Mouse (Mus musculus) CH12.LX (cell line): ENCODE data around the gene Aldh5a1. TPM values are rescaled to one million over a fixed set of nuclear protein-coding genes. Genes with fewer than 3 reads are reported as not detected.

Source experiments
- DNase-seq: peaks from one replicate; pipeline ENCODE4 v3.0.0-alpha.2; 2013; ENCODE audit errors: extremely low read depth
- H3K27ac ChIP-seq: 2 replicates; pipeline ENCODE4 v1.5.1; 2012; ENCODE audit warnings: low read depth, mild to moderate bottlenecking, control low read depth, moderate library complexity; ENCODE audit not compliant: insufficient read depth
- H3K27me3 ChIP-seq: replicated peaks from 2 replicates; pipeline ENCODE3; 2012; ENCODE audit warnings: inconsistent platforms
- H3K36me3 ChIP-seq, 2 experiments: replicated peaks in 1 of 2; 2 replicates each; pipeline versions ENCODE3 to v1.6.1; 2012; ENCODE audit warnings: inconsistent platforms in 1 of 2, low read length in 1 of 2, mild to moderate bottlenecking in 1 of 2, mixed read lengths in 1 of 2, moderate library complexity in 1 of 2; ENCODE audit not compliant: control insufficient read depth in 1 of 2, insufficient read depth in 1 of 2
- H3K4me1 ChIP-seq, 2 experiments: 2 replicates each; pipeline ENCODE4 v1.6.1; 2012; ENCODE audit warnings: inconsistent platforms in 1 of 2, moderate library complexity in 1 of 2; ENCODE audit not compliant: insufficient read depth in 2 of 2, control insufficient read depth in 1 of 2
- H3K4me2 ChIP-seq: 2 replicates; pipeline ENCODE4 v1.6.1; 2012; ENCODE audit warnings: low read depth, mild to moderate bottlenecking, control low read depth; ENCODE audit not compliant: poor library complexity, insufficient read depth, severe bottlenecking
- H3K4me3 ChIP-seq, 3 experiments: fragments of 150-350 bp in 1 of 3; sonication (generic) in 1 of 3; replicated peaks in 1 of 3; 2 replicates each; pipeline versions ENCODE3 to v1.5.1; 2011 to 2012; ENCODE audit warnings: low read depth in 2 of 3, low read length in 2 of 3, mild to moderate bottlenecking in 2 of 3, moderate library complexity in 2 of 3, control low read depth in 1 of 3, improper control_type of control experiment in 1 of 3, inconsistent platforms in 1 of 3, mixed read lengths in 1 of 3; ENCODE audit not compliant: poor library complexity in 1 of 3
- H3K79me2 ChIP-seq: replicated peaks from 2 replicates; pipeline ENCODE4 v1.6.1; 2012; ENCODE audit warnings: mild to moderate bottlenecking, moderate library complexity; ENCODE audit not compliant: control insufficient read depth, poor library complexity, insufficient read depth, severe bottlenecking; ENCODE audit errors: extremely low read depth
- H3K9ac ChIP-seq: 2 replicates; pipeline ENCODE4 v1.6.1; 2012; ENCODE audit warnings: low read depth, mild to moderate bottlenecking, control low read depth, moderate library complexity; ENCODE audit not compliant: insufficient read depth
- H3K9me3 ChIP-seq: replicated peaks from 2 replicates; pipeline ENCODE3; 2012; ENCODE audit warnings: low read length, inconsistent platforms, mixed read lengths
- BHLHE40 ChIP-seq: IDR thresholded peaks from 2 replicates; pipeline ENCODE4 v1.6.1; 2011; ENCODE audit warnings: mild to moderate bottlenecking, low read depth, low read length, improper control_type of control experiment
- CHD1 ChIP-seq: IDR thresholded peaks from 2 replicates; pipeline ENCODE4 v1.6.1; 2012; ENCODE audit warnings: low read depth, low read length, improper control_type of control experiment, inconsistent platforms
- CHD2 ChIP-seq: IDR thresholded peaks from 2 replicates; pipeline ENCODE4 v1.6.1; 2011; ENCODE audit warnings: low read length, improper control_type of control experiment
- ELF1 ChIP-seq: IDR thresholded peaks from 2 replicates; pipeline ENCODE4 v1.6.1; 2014; ENCODE audit warnings: low read depth, mild to moderate bottlenecking, inconsistent platforms, low read length, improper control_type of control experiment
- EP300 ChIP-seq: IDR thresholded peaks from 2 replicates; pipeline ENCODE4 v1.6.1; 2011; ENCODE audit warnings: low read length, improper control_type of control experiment
- ETS1 ChIP-seq: conservative IDR thresholded peaks from 2 replicates; pipeline ENCODE4 v1.6.1; 2012; ENCODE audit warnings: low read depth, mild to moderate bottlenecking, inconsistent platforms, low read length, improper control_type of control experiment, moderate library complexity
- HCFC1 ChIP-seq: IDR thresholded peaks from 2 replicates; pipeline ENCODE4 v1.6.1; 2012; ENCODE audit warnings: low read depth, mild to moderate bottlenecking, inconsistent platforms, low read length, improper control_type of control experiment
- IRF4 ChIP-seq: IDR thresholded peaks from 2 replicates; pipeline ENCODE4 v1.6.1; 2014; ENCODE audit warnings: low read depth, mild to moderate bottlenecking, inconsistent platforms, low read length, improper control_type of control experiment
- MXI1 ChIP-seq: IDR thresholded peaks from 2 replicates; pipeline ENCODE4 v1.6.1; 2011; ENCODE audit warnings: mild to moderate bottlenecking, low read depth, low read length, improper control_type of control experiment
- MYC ChIP-seq: IDR thresholded peaks from 2 replicates; pipeline ENCODE4 v1.6.1; 2011; ENCODE audit warnings: low read depth, mild to moderate bottlenecking, improper control_type of control experiment, low read length
- NELFE ChIP-seq: IDR thresholded peaks from 2 replicates; pipeline ENCODE4 v1.6.1; 2011; ENCODE audit warnings: low read depth, low read length, improper control_type of control experiment
- NRF1 ChIP-seq: IDR thresholded peaks from 2 replicates; pipeline ENCODE4 v1.6.1; 2014; ENCODE audit warnings: low read depth, mild to moderate bottlenecking, inconsistent platforms, low read length, improper control_type of control experiment, moderate library complexity
- PAX5 ChIP-seq: IDR thresholded peaks from 2 replicates; pipeline ENCODE4 v1.6.1; 2012; ENCODE audit warnings: low read length, inconsistent platforms, mixed read lengths
- RAD21 ChIP-seq: IDR thresholded peaks from 2 replicates; pipeline ENCODE4 v1.6.1; 2011; ENCODE audit warnings: low read depth, mild to moderate bottlenecking, low read length, improper control_type of control experiment, moderate library complexity
- RCOR1 ChIP-seq: conservative IDR thresholded peaks from 2 replicates; pipeline ENCODE4 v1.6.1; 2012; ENCODE audit warnings: low read depth, mild to moderate bottlenecking, inconsistent platforms, low read length, improper control_type of control experiment
- TBP ChIP-seq: conservative IDR thresholded peaks from 2 replicates; pipeline ENCODE4 v1.6.1; 2011; ENCODE audit warnings: low read depth, low read length, improper control_type of control experiment
- USF1 ChIP-seq: IDR thresholded peaks from 2 replicates; pipeline ENCODE4 v1.6.1; 2014; ENCODE audit warnings: low read depth, mild to moderate bottlenecking, inconsistent platforms, low read length, improper control_type of control experiment
- ZC3H11A ChIP-seq: IDR thresholded peaks from 2 replicates; pipeline ENCODE4 v1.6.1; 2012; ENCODE audit warnings: low read depth, mild to moderate bottlenecking, inconsistent platforms, low read length, improper control_type of control experiment
- ZMIZ1 ChIP-seq: IDR thresholded peaks from 2 replicates; pipeline ENCODE4 v1.6.1; 2012; ENCODE audit warnings: low read depth, mild to moderate bottlenecking, inconsistent platforms, low read length, improper control_type of control experiment
- ZNF384 ChIP-seq: IDR thresholded peaks from 2 replicates; pipeline ENCODE4 v1.6.1; 2012; ENCODE audit warnings: low read depth, low read length, improper control_type of control experiment, inconsistent platforms
- dilution Hi-C: fragments of 300-500 bp; cut with MboI; formaldehyde crosslinking; loops from 2 replicates; pipeline ENCODE4 v1.14.3; 2020; ENCODE audit warnings: low sequenced_read_pairs; ENCODE audit not compliant: extremely low pct_unique_long_range_greater_than_20kb, extremely low pct_ligation_motif_present
- in situ Hi-C: fragments of 300-500 bp; cut with MboI; formaldehyde crosslinking; loops from 3 replicates; pipeline ENCODE4 v1.14.3; 2019; ENCODE audit warnings: low sequenced_read_pairs, low pct_ligation_motif_present, low pct_unique_long_range_greater_than_20kb, mixed read lengths
- polyA plus RNA-seq: library from polyadenylated mRNA; unstranded; fragments of >175 nt; gene quantifications from 2 replicates; pipeline ENCODE4 v1.2.1, GENCODE M21; 2012; ENCODE audit warnings: low read depth; ENCODE audit not compliant: insufficient read length
- total RNA-seq, 2 experiments: library from RNA; depleted of rRNA; stranded (reverse); fragments of 300-350 nt in 1 of 2; fragments of >200 nt in 1 of 2; gene quantifications; 2 replicates each; pipeline ENCODE4 v1.2.3; 2012 to 2014

The Aldh5a1 gene
- total and polyA plus RNA-seq, 3 experiments, result 0.36 to 2.4 (median 1.3) TPM

DNA sequence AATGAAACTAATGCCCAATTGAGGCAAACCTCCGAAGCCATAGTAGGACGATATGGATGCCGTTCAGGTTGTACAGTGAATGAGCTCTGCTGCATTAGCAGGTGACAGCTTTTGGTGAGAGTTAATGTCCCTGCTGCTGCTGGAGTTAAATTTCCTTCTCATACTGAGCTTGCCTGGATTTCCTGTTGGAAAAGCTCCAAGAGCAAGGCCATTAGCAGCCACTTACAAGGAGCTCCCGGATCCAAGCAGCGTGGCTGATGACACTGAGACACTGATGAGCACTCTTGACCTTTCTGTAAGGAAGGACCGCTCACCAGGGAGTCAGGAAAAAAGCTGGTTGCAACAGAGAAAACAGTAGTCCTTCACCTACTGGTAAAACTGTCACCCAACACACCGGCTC lies 75.4 kb downstream of the Aldh5a1 start:
- dilution Hi-C loops (no loop called here), in situ Hi-C loops (no loop called here)
- TF ChIP-seq IRF4 (no peak), ZNF384 (no peak), NRF1 (no peak), CHD1 (no peak), RAD21 (no peak), RCOR1 (no peak), USF1 (no peak), ETS1 (no peak), ZC3H11A (no peak), MYC (no peak), BHLHE40 (no peak), MXI1 (no peak), EP300 (no peak), HCFC1 (no peak), ZMIZ1 (no peak)
- peaks cover 14% of the 10 kb centered on the region in 2 experiments; a peak in 3 of 4 replicates for H3K4me1 ChIP-seq
- H3K27ac ChIP-seq, result no peak overlapping the region
- H3K4me2 ChIP-seq, result no peak overlapping the region
- no peak for DNase-seq
- no peaks in the 10 kb centered on the region for H3K36me3 ChIP-seq
- no peak overlapping the region for H3K4me3 ChIP-seq
- no peaks in the 10 kb centered on the region for H3K27me3 ChIP-seq
- H3K79me2 ChIP-seq, result no peaks in the 10 kb centered on the region
- no peak overlapping the region for H3K9ac ChIP-seq
- H3K9me3 ChIP-seq, result no peaks in the 10 kb centered on the region

DNA sequence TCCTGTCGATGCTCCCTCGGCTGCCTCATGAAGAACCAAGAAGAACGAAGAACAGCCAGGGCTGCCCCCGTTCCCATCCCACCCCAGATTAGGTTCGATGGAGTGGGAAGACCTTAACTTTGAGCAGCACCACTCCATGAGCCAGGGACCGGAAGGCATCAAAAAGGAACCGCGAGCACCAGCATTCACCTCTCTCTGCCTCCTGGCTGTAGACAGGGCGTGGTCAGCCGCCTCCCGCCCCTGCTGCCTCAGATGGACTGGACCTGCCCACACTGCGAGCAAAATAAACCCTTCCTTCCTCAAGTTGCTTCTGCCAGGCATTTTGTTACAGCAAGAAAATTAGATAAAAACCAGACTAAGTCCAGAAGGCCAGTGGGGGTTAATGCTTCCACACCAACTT lies 76.4 kb downstream of the Aldh5a1 start:
- in situ Hi-C loops, result no loop called here
- no peaks in the 10 kb centered on the region for H3K9me3 ChIP-seq

More for the DNA sequence above, 76.4 kb downstream of the Aldh5a1 start:
- H3K4me2 ChIP-seq, result 0 out of 2 replicates have a peak overlapping the region, but pooled peaks have one; percentile 12
- no peaks in the 10 kb centered on the region for H3K36me3 ChIP-seq
- TF ChIP-seq NELFE, result no peak
- TF ChIP-seq PAX5, result no peak
- TF ChIP-seq TBP, result no peak
- no peak for TF ChIP-seq ELF1
- no peak for TF ChIP-seq RAD21
- TF ChIP-seq USF1, result no peak
- no peak for TF ChIP-seq CHD2
- no peak for TF ChIP-seq IRF4
- TF ChIP-seq EP300, result no peak
- no peak for TF ChIP-seq ZC3H11A
- DNase-seq, result no peak
- H3K27me3 ChIP-seq, result no peaks in the 10 kb centered on the region
- dilution Hi-C loops, result no loop called here
- no peaks in the 10 kb centered on the region for H3K79me2 ChIP-seq
- no peak overlapping the region for H3K9ac ChIP-seq
- no peak overlapping the region for H3K27ac ChIP-seq
- H3K4me1 ChIP-seq, result peaks cover 4 to 5% of the 10 kb centered on the region in 2 experiments; a peak in 3 of 4 replicates
- no peak overlapping the region for H3K4me3 ChIP-seq
